24 mouse cellular contexts compared by ENCODE assay signal in genomic region chr1:52043191-52043590, GRCm38 (mm10). TPM values are rescaled to one million over a fixed set of nuclear protein-coding genes. Genes with fewer than 3 reads are reported as not detected.
A peak's percentile ranks its signal among the peaks of the same experiment; 100 is the strongest.
DNase-seq lines count a peak whose midpoint lies in the region; ATAC-seq lines count a peak whose summit lies in the region.
"Had no signal": no experiment of that assay in that cellular context is flagged by ENCODE, and none has a peak within 500 bp of the region (broad histone marks: within the 10 kb centered on the region; RNA-seq: fewer than 3 reads in every experiment).

No protein-coding gene starts in this region.

- H3K27ac ChIP-seq in heart, embryonic 15.5 days, result 0 out of 2 replicates have a peak overlapping the region, but pooled peaks have one; percentile 11
- no peak overlapping the region for H3K27ac ChIP-seq in forebrain, embryonic 16.5 days (ENCODE audit: low read length)
- H3K27ac ChIP-seq: layer of hippocampus, adult 2 months; limb, embryonic 15.5 days; liver, embryonic 15.5 days; neural tube, embryonic 13.5 days had no signal

- no peak overlapping the region for H3K4me2 ChIP-seq in heart, embryonic 15.5 days
- no peak overlapping the region for H3K4me2 ChIP-seq in forebrain, embryonic 16.5 days (ENCODE audit: low read length)
- H3K4me2 ChIP-seq: heart, embryonic 12.5 days; limb, embryonic 15.5 days; liver, embryonic 15.5 days; neural tube, embryonic 13.5 days had no signal

- no peak for ATAC-seq in heart, embryonic 15.5 days (replicated peaks; ENCODE audit: insufficient number of reproducible peaks, insufficient read depth, low FRiP score, low read depth)
- peak; percentile 38; the same call in 1 of the 2 replicates for ATAC-seq in forebrain, embryonic 16.5 days
- ATAC-seq: activated CD4-positive, CD25-positive, alpha-beta regulatory T cell, adult 4 months; hindbrain, embryonic 16.5 days had no signal

- H3K4me1 ChIP-seq in heart, embryonic 15.5 days (replicated peaks), result peaks cover 6% of the 10 kb centered on the region; the same call in 1 of the 2 replicates
- H3K4me1 ChIP-seq in forebrain, embryonic 16.5 days (replicated peaks; ENCODE audit: control insufficient read depth, insufficient read depth, low read length), result peaks cover 7% of the 10 kb centered on the region
- H3K4me1 ChIP-seq: heart, embryonic 12.5 days; liver, embryonic 15.5 days had no signal

- no peak overlapping the region for H3K9ac ChIP-seq in heart, embryonic 15.5 days
- H3K9ac ChIP-seq in forebrain, embryonic 16.5 days (replicated peaks; ENCODE audit: low read depth, low read length), result no peak overlapping the region
- H3K9ac ChIP-seq: heart, embryonic 12.5 days; limb, embryonic 15.5 days; liver, embryonic 15.5 days; neural tube, embryonic 13.5 days had no signal

- DNase-seq in heart, adult 18-20 months, result no peak
- DNase-seq in lung, postnatal 10 days, result peak; percentile 11
- DNase-seq in lung, postnatal 25 days (ENCODE audit: low spot score), result no peak
- peak; percentile 57 for DNase-seq in brain, adult 2 months (ENCODE audit: low read depth, low spot score)
- DNase-seq in right cerebral cortex, postnatal 36 days (ENCODE audit: low spot score in 2 of 2), result no peak
- no peak for DNase-seq in right cerebral cortex, adult 18-20 months
- DNase-seq: adrenal gland, postnatal 14 days; cerebellum, adult 2 months; heart, postnatal 4 days; kidney, adult 18-20 months; kidney, postnatal 10 days; layer of hippocampus, postnatal 36 days; lung, postnatal 36 days; thymus, postnatal 4 days had no signal

- no peaks in the 10 kb centered on the region for H3K36me3 ChIP-seq in heart, embryonic 15.5 days
- H3K36me3 ChIP-seq in forebrain, embryonic 16.5 days (ENCODE audit: control insufficient read depth, insufficient read depth), result no peaks in the 10 kb centered on the region
- H3K36me3 ChIP-seq: heart, embryonic 12.5 days; limb, embryonic 15.5 days; liver, embryonic 15.5 days; neural tube, embryonic 13.5 days had no signal

- H3K9me3 ChIP-seq in heart, embryonic 15.5 days (replicated peaks), result no peaks in the 10 kb centered on the region
- no peaks in the 10 kb centered on the region for H3K9me3 ChIP-seq in forebrain, embryonic 16.5 days (ENCODE audit: control insufficient read depth, low read length)
- H3K9me3 ChIP-seq: heart, embryonic 12.5 days; limb, embryonic 15.5 days; liver, embryonic 15.5 days; neural tube, embryonic 13.5 days had no signal

- whole genome bisulfite sequencing in heart, embryonic 15.5 days, result 31% methylated on average over 4 of the region's 4 CpGs
- 26% methylated on average over 4 of the region's 4 CpGs for WGBS in forebrain, embryonic 16.5 days

- H3K4me3 ChIP-seq in heart, embryonic 15.5 days, result no peak overlapping the region
- H3K4me3 ChIP-seq in forebrain, embryonic 16.5 days (replicated peaks; ENCODE audit: low read length), result no peak overlapping the region
- H3K4me3 ChIP-seq: erythroblast, embryonic 14.5 days; heart, embryonic 12.5 days; layer of hippocampus, adult 2 months; limb, embryonic 15.5 days; liver, embryonic 15.5 days; neural tube, embryonic 13.5 days had no signal

- H3K27me3 ChIP-seq in heart, embryonic 15.5 days, result no peaks in the 10 kb centered on the region
- no peaks in the 10 kb centered on the region for H3K27me3 ChIP-seq in forebrain, embryonic 16.5 days (replicated peaks; ENCODE audit: control insufficient read depth, insufficient read depth, low read length)
- H3K27me3 ChIP-seq: heart, embryonic 12.5 days; limb, embryonic 15.5 days; liver, embryonic 15.5 days; neural tube, embryonic 13.5 days had no signal

RNA-seq across cellular contexts. Expression of gene Stat4, which starts 56.2 kb away (rescaled TPM):
- 1.9 and 5.1 TPM in 2 replicates for polyA plus RNA-seq in heart, embryonic 15.5 days (2015; fragmentation: Nextera tagmentation; extraction: Ambion mirVana)
- 1 to 10 TPM in 1 of 2 experiments, under 1 TPM in 1; 0.47 to 1.1 TPM for total RNA-seq in heart, adult 18-20 months (2021)
- polyA plus RNA-seq in forebrain, embryonic 16.5 days (2015; fragmentation: Nextera tagmentation; extraction: Ambion mirVana), result 0.46 and 0.78 TPM in 2 replicates
- polyA plus RNA-seq: erythroblast, embryonic 14.5 days had no signal

Comparison
In these comparisons a context has a peak if more than half of its experiments do, and no peak if none do; other contexts are left out.
1. DNase-seq: peak in lung, postnatal 10 days (single experiment) and brain, adult 2 months (single experiment); none in heart, adult 18-20 months (0 of 2), lung, postnatal 25 days (single experiment), right cerebral cortex, postnatal 36 days (0 of 2) and right cerebral cortex, adult 18-20 months (single experiment).